Mouse (Mus musculus): ENCODE data around the gene Tiam2. TPM values are rescaled to one million over a fixed set of nuclear protein-coding genes. Genes with fewer than 3 reads are reported as not detected.
"Not testable (repeated sequence)": the region's sequence is repeated elsewhere in the genome, so short reads cannot be mapped to it uniquely, and the experiment has no call there.

Gene Tiam2
- polyA plus RNA-seq, 1 experiment, result 3.4 TPM

GRCm38 (mm10) chr17:3349331-3349730, 23.0 kb downstream of the Tiam2 start:
- no peak for TF ChIP-seq CTCF (IDR thresholded peaks at IDR 0.05; ENCODE audit: control insufficient read depth, insufficient read depth, low read length)
- TF ChIP-seq POLR2A (IDR thresholded peaks at IDR 0.05; ENCODE audit: borderline replicate concordance, control insufficient read depth, low read depth, low read length), result no peak
- Histone ChIP-seq H3K27ac (ENCODE audit: control insufficient read depth, insufficient read depth, low read depth, low read length, poor library complexity) (no peak overlapping the region), H3K4me1 (ENCODE audit: control insufficient read depth, insufficient read depth, low read length) (no peaks in the 10 kb centered on the region), H3K4me3 (replicated peaks; ENCODE audit: control insufficient read depth, low read depth, low read length) (no peak overlapping the region)
- WGBS, result 75% methylated on average over 5 of the region's 5 CpGs

DNA sequence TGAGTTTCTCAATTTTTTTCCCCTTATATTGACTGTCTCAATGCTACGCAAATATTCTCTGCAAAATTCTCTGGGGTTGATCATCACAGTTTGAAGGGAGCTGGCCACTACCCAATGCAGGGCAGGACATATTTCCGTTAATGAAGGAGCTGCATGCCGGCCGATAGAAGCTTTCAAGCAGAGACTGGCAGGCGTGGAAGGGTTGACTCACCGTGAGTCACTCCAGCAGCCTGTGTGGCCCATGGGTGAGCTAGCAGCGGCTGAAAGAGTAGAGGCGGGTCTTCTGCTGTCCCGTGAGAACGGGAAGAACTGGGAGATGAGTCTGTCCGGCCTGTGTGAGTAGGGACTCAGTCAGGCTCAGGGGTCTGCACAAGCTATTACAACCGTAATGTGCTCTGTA, 23.6 kb downstream of the Tiam2 start:
- whole genome bisulfite sequencing, result 78% methylated on average over 12 of the region's 12 CpGs
- Histone ChIP-seq H3K27ac (ENCODE audit: control insufficient read depth, insufficient read depth, low read depth, low read length, poor library complexity) (no peak overlapping the region), H3K4me3 (replicated peaks; ENCODE audit: control insufficient read depth, low read depth, low read length) (no peak overlapping the region), H3K4me1 (ENCODE audit: control insufficient read depth, insufficient read depth, low read length) (no peaks in the 10 kb centered on the region)
- TF ChIP-seq CTCF (IDR thresholded peaks at IDR 0.05; ENCODE audit: control insufficient read depth, insufficient read depth, low read length), result no peak
- TF ChIP-seq POLR2A (IDR thresholded peaks at IDR 0.05; ENCODE audit: borderline replicate concordance, control insufficient read depth, low read depth, low read length), result no peak

DNA sequence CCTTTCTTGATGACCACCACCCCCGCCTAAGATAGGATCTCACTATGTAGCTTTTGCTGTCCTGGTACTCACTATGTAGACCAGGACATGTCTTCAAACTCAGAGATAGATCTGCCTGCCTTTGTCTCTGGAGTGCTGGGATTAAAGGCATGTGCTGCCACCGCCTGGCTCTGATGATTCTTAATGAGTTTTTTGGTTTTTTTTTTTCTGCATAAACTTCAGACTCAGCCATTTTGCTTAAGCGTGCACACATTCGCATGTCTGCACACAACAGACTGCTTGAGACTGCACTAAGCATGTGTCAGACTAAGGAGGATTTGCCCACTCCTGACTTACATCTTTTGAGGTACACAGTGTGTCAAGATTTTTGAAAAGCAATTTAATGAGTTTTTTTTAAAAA, 24.0 kb downstream of the Tiam2 start:
- WGBS, result 84% methylated on average over 4 of the region's 4 CpGs
- Histone ChIP-seq H3K4me3 (replicated peaks; ENCODE audit: control insufficient read depth, low read depth, low read length) (no peak overlapping the region), H3K27ac (ENCODE audit: control insufficient read depth, insufficient read depth, low read depth, low read length, poor library complexity) (no peak overlapping the region), H3K4me1 (ENCODE audit: control insufficient read depth, insufficient read depth, low read length) (no peaks in the 10 kb centered on the region)
- TF ChIP-seq CTCF (IDR thresholded peaks at IDR 0.05; ENCODE audit: control insufficient read depth, insufficient read depth, low read length) (no peak), POLR2A (IDR thresholded peaks at IDR 0.05; ENCODE audit: borderline replicate concordance, control insufficient read depth, low read depth, low read length) (no peak)

DNA sequence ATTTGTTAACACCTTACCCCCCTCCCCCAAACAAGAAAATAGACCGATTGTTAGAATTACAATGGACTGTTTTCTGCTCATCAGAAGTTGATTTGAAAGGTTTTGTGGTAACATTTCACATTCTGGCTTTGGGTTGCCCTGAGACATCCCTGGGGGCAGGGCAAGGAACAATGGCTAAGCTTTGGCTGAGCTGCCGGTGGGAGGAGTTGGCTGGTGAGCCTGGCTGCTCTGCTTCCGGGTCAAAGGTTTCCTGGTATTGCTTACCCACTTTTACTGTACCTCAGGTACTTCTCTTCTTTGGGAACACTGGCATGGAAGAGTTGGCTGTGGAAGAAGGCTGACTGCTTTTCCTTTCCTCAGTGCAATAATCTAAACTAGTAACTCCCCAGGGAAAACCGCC, 25.3 kb downstream of the Tiam2 start:
- WGBS, result 73% methylated on average over 4 of the region's 4 CpGs
- Histone ChIP-seq H3K4me1 (ENCODE audit: control insufficient read depth, insufficient read depth, low read length) (no peaks in the 10 kb centered on the region), H3K27ac (ENCODE audit: control insufficient read depth, insufficient read depth, low read depth, low read length, poor library complexity) (no peak overlapping the region), H3K4me3 (replicated peaks; ENCODE audit: control insufficient read depth, low read depth, low read length) (no peak overlapping the region)
- no peak for TF ChIP-seq CTCF (IDR thresholded peaks at IDR 0.05; ENCODE audit: control insufficient read depth, insufficient read depth, low read length)
- TF ChIP-seq POLR2A (IDR thresholded peaks at IDR 0.05; ENCODE audit: borderline replicate concordance, control insufficient read depth, low read depth, low read length), result no peak

DNA sequence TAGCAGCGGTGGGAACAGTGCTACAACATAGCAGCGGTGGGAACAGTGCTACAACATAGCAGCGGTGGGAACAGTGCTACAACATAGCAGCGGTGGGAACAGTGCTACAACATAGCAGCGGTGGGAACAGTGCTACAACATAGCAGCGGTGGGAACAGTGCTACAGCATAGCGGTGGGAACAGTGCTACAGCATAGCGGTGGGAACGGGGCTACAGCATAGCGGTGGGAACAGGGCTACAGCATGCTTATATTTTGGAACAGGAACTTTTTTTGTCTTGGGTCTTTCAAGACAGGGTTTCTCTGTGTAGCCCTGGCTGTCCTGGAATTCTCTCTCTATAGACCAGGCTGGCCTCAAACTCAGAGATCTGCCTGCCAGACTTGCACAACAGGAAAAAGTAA, 26.8 kb downstream of the Tiam2 start:
- not testable (repeated sequence) for H3K4me1 ChIP-seq (ENCODE audit: control insufficient read depth, insufficient read depth, low read length); H3K27ac ChIP-seq (ENCODE audit: control insufficient read depth, insufficient read depth, low read depth, low read length, poor library complexity); H3K4me3 ChIP-seq (replicated peaks; ENCODE audit: control insufficient read depth, low read depth, low read length)
- WGBS, result 93% methylated on average over 10 of the region's 10 CpGs

- Histone ChIP-seq H3K4me1 (ENCODE audit: control insufficient read depth, insufficient read depth, low read length) (no peaks in the 10 kb centered on the region; the same call in 1 of the 2 replicates), H3K27ac (ENCODE audit: control insufficient read depth, insufficient read depth, low read depth, low read length, poor library complexity) (no peak overlapping the region), H3K4me3 (replicated peaks; ENCODE audit: control insufficient read depth, low read depth, low read length) (no peak overlapping the region)
- TF ChIP-seq CTCF (IDR thresholded peaks at IDR 0.05; ENCODE audit: control insufficient read depth, insufficient read depth, low read length), result no peak
- TF ChIP-seq POLR2A (IDR thresholded peaks at IDR 0.05; ENCODE audit: borderline replicate concordance, control insufficient read depth, low read depth, low read length), result no peak
- 74% methylated on average over 3 of the region's 3 CpGs for WGBS
Observed at GRCm38 (mm10) chr17:3354856-3355255, 28.5 kb downstream of the Tiam2 start.

DNA sequence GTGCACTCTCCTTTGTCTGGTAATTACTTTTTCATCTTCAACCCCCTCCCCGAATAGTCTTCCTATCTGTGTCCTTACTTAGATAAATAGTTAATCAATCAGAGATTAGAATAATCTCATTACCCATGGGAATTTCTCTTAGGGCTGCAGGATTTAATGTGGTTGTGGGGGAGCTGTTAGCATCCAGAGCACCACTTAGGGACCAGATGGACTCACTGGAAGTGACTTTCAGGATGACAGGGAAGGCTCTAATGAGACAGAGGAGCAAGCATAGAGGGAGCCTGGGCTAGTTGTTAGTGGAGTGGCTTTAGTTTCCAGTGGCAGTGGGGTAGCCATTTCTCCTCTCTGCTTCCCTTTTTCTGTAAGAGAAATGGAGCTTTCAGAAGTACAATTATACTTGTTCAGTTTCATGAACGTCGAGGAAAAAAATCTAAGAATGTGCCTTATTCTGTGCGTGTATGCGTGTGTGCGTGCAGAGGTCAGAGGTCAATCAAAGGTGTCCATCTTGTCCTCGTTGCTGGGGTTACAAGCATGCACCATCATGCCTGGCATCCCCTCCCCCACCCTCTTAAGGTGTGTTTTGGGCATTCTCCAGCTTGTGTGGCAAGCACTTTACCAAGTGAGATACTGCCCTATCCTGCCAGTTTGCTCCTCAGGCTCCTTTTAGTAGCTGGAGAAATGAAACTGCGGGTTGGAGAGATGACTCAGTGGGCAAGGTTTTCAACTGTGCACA, 30.4 kb downstream of the Tiam2 start:
- Histone ChIP-seq H3K4me1 (ENCODE audit: control insufficient read depth, insufficient read depth, low read length) (no peaks in the 10 kb centered on the region; the same call in 1 of the 2 replicates), H3K4me3 (replicated peaks; ENCODE audit: control insufficient read depth, low read depth, low read length) (no peak overlapping the region), H3K27ac (ENCODE audit: control insufficient read depth, insufficient read depth, low read depth, low read length, poor library complexity) (no peak overlapping the region)
- TF ChIP-seq CTCF (IDR thresholded peaks at IDR 0.05; ENCODE audit: control insufficient read depth, insufficient read depth, low read length), result no peak
- TF ChIP-seq POLR2A (IDR thresholded peaks at IDR 0.05; ENCODE audit: borderline replicate concordance, control insufficient read depth, low read depth, low read length), result no peak
- 77% methylated on average over 8 of the region's 8 CpGs for whole genome bisulfite sequencing

GRCm38 (mm10) chr17:3360236-3360635, 33.9 kb downstream of the Tiam2 start:
- Histone ChIP-seq H3K27ac (ENCODE audit: control insufficient read depth, insufficient read depth, low read depth, low read length, poor library complexity) (no peak overlapping the region), H3K4me1 (ENCODE audit: control insufficient read depth, insufficient read depth, low read length) (no peaks in the 10 kb centered on the region; the same call in 1 of the 2 replicates), H3K4me3 (replicated peaks; ENCODE audit: control insufficient read depth, low read depth, low read length) (no peak overlapping the region)
- WGBS, result 30% methylated on average over 1 of the region's 1 CpGs
- no peak for TF ChIP-seq POLR2A (IDR thresholded peaks at IDR 0.05; ENCODE audit: borderline replicate concordance, control insufficient read depth, low read depth, low read length)
- no peak for TF ChIP-seq CTCF (IDR thresholded peaks at IDR 0.05; ENCODE audit: control insufficient read depth, insufficient read depth, low read length)

GRCm38 (mm10) chr17:3361751-3362150, 35.4 kb downstream of the Tiam2 start:
- no peak overlapping the region for H3K4me3 ChIP-seq (replicated peaks; ENCODE audit: control insufficient read depth, low read depth, low read length)
- no peak overlapping the region for H3K27ac ChIP-seq (ENCODE audit: control insufficient read depth, insufficient read depth, low read depth, low read length, poor library complexity)
- no peaks in the 10 kb centered on the region; the same call in 1 of the 2 replicates for H3K4me1 ChIP-seq (ENCODE audit: control insufficient read depth, insufficient read depth, low read length)
- WGBS, result 77% methylated on average over 2 of the region's 2 CpGs
- TF ChIP-seq POLR2A (IDR thresholded peaks at IDR 0.05; ENCODE audit: borderline replicate concordance, control insufficient read depth, low read depth, low read length) (no peak), CTCF (IDR thresholded peaks at IDR 0.05; ENCODE audit: control insufficient read depth, insufficient read depth, low read length) (no peak)

All from bone marrow, adult 2 months (tissue).